Mouse (Mus musculus): Measurements from ENCODE around the gene Rassf8.

Gene Rassf8

GRCm38 (mm10) chr6:145822218-145822617 is 75.7 kb downstream of the Rassf8 start:
- DNase-seq (ENCODE audit: low read depth in 2 of 2, low spot score in 2 of 2) = no peak

GRCm38 (mm10) chr6:145823103-145823502 is 76.6 kb downstream of the Rassf8 start:
- no peak for DNase-seq (ENCODE audit: low read depth in 2 of 2, low spot score in 2 of 2)

GRCm38 (mm10) chr6:145823588-145824234 is 77.2 kb downstream of the Rassf8 start:
- DNase-seq (ENCODE audit: low read depth in 2 of 2, low spot score in 2 of 2) = no peak

GRCm38 (mm10) chr6:145826305-145826704 is 79.8 kb downstream of the Rassf8 start:
- no peak for DNase-seq (ENCODE audit: low read depth in 2 of 2, low spot score in 2 of 2)

- no peak for DNase-seq (ENCODE audit: low read depth in 2 of 2, low spot score in 2 of 2)
These were observed 82.7 kb downstream of the Rassf8 start for GRCm38 (mm10) chr6:145829062-145829835.

- DNase-seq (ENCODE audit: low read depth in 2 of 2, low spot score in 2 of 2) = peak; percentile 61 to 67
These were observed 83.6 kb downstream of the Rassf8 start for GRCm38 (mm10) chr6:145830117-145830516.

- no peak for DNase-seq (ENCODE audit: low read depth in 2 of 2, low spot score in 2 of 2)
These were observed 84.1 kb downstream of the Rassf8 start for GRCm38 (mm10) chr6:145830617-145831016.

- no peak for DNase-seq (ENCODE audit: low read depth in 2 of 2, low spot score in 2 of 2)
These were observed 86.4 kb downstream of the Rassf8 start for GRCm38 (mm10) chr6:145832927-145833326.

- no peak for DNase-seq (ENCODE audit: low read depth in 2 of 2, low spot score in 2 of 2)
These were observed 88.8 kb downstream of the Rassf8 start for GRCm38 (mm10) chr6:145835359-145835758.

- no peak for DNase-seq (ENCODE audit: low read depth in 2 of 2, low spot score in 2 of 2)
These were observed 99.1 kb downstream of the Rassf8 start for GRCm38 (mm10) chr6:145845611-145846010.

GRCm38 (mm10) chr6:145846076-145846475 is 99.5 kb downstream of the Rassf8 start:
- DNase-seq (ENCODE audit: low read depth in 2 of 2, low spot score in 2 of 2) = no peak

- no peak for DNase-seq (ENCODE audit: low read depth in 2 of 2, low spot score in 2 of 2)
These were observed 100.4 kb downstream of the Rassf8 start for GRCm38 (mm10) chr6:145846948-145847347.

GRCm38 (mm10) chr6:145847661-145848060 is 101.1 kb downstream of the Rassf8 start:
- no peak for DNase-seq (ENCODE audit: low read depth in 2 of 2, low spot score in 2 of 2)

GRCm38 (mm10) chr6:145850789-145851188 is 104.2 kb downstream of the Rassf8 start:
- no peak for DNase-seq (ENCODE audit: low read depth in 2 of 2, low spot score in 2 of 2)

- DNase-seq (ENCODE audit: low read depth in 2 of 2, low spot score in 2 of 2) = no peak
These were observed 105.4 kb downstream of the Rassf8 start for GRCm38 (mm10) chr6:145851956-145852355.

GRCm38 (mm10) chr6:145852708-145853107 is 106.2 kb downstream of the Rassf8 start:
- DNase-seq (ENCODE audit: low read depth in 2 of 2, low spot score in 2 of 2) = no peak

- no peak for DNase-seq (ENCODE audit: low read depth in 2 of 2, low spot score in 2 of 2)
These were observed 107.0 kb downstream of the Rassf8 start for GRCm38 (mm10) chr6:145853356-145854079.

GRCm38 (mm10) chr6:145854756-145855155 is 108.2 kb downstream of the Rassf8 start:
- DNase-seq (ENCODE audit: low read depth in 2 of 2, low spot score in 2 of 2) = no peak

- peak; percentile 44 to 79 for DNase-seq (ENCODE audit: low read depth in 2 of 2, low spot score in 2 of 2)
These were observed 109.4 kb downstream of the Rassf8 start for GRCm38 (mm10) chr6:145855720-145856551.

- no peak for DNase-seq (ENCODE audit: low read depth in 2 of 2, low spot score in 2 of 2)
These were observed 110.9 kb downstream of the Rassf8 start for GRCm38 (mm10) chr6:145857428-145857827.

- DNase-seq (ENCODE audit: low read depth in 2 of 2, low spot score in 2 of 2) = no peak
These were observed 111.9 kb downstream of the Rassf8 start for GRCm38 (mm10) chr6:145858414-145858813.

Data from CD8-positive naive resting alpha-beta T cell, adult 2 months (primary cell).